Mouse (Mus musculus) limb, embryonic 11.5 days (tissue): ENCODE results near the gene Serpina3c. TPM values are rescaled to one million over a fixed set of nuclear protein-coding genes. Genes with fewer than 3 reads are reported as not detected.
"Not testable (repeated sequence)": the region's sequence is repeated elsewhere in the genome, so short reads cannot be mapped to it uniquely, and the experiment has no call there.

Source experiments
- ATAC-seq: fragments of 200-750 bp; cut with Nextera tagmentation; 2 replicates; pipeline ENCODE4 v1.8.0; 2017; ENCODE audit warnings: low read depth; ENCODE audit not compliant: insufficient number of reproducible peaks, low FRiP score, low TSS enrichment
- DNase-seq: peaks from one replicate; pipeline ENCODE4 v3.0.0-alpha.2; 2015; ENCODE audit warnings: low spot score
- H3K27ac ChIP-seq: fragments of 300-500 bp; sonication (generic); replicated peaks from 2 replicates; pipeline ENCODE4 v1.5.1; 2014; ENCODE audit warnings: low read depth, mild to moderate bottlenecking, low read length
- H3K27me3 ChIP-seq: fragments of 300-500 bp; sonication (generic); 2 replicates; pipeline ENCODE4 v1.6.1; 2014; ENCODE audit warnings: mild to moderate bottlenecking, low read length, mixed read lengths; ENCODE audit not compliant: control insufficient read depth, insufficient read depth
- H3K36me3 ChIP-seq: fragments of 300-500 bp; sonication (generic); 2 replicates; pipeline ENCODE4 v1.6.1; 2014; ENCODE audit warnings: mild to moderate bottlenecking, low read length, moderate library complexity, mixed read lengths; ENCODE audit not compliant: control insufficient read depth, insufficient read depth
- H3K4me1 ChIP-seq: fragments of 300-500 bp; sonication (generic); 2 replicates; pipeline ENCODE4 v1.6.1; 2014; ENCODE audit warnings: low read length, mixed read lengths; ENCODE audit not compliant: control insufficient read depth, insufficient read depth
- H3K4me2 ChIP-seq: fragments of 300-500 bp; sonication (generic); 2 replicates; pipeline ENCODE4 v1.6.1; 2014; ENCODE audit warnings: low read depth, mild to moderate bottlenecking, moderate library complexity; ENCODE audit not compliant: severe bottlenecking
- H3K4me3 ChIP-seq: fragments of 300-500 bp; sonication (generic); 2 replicates; pipeline ENCODE4 v1.5.1; 2014; ENCODE audit warnings: low read depth, low read length
- H3K9ac ChIP-seq: fragments of 300-500 bp; sonication (generic); 2 replicates; pipeline ENCODE4 v1.6.1; 2014; ENCODE audit warnings: mild to moderate bottlenecking, low read length
- H3K9me3 ChIP-seq: fragments of 300-500 bp; sonication (generic); 2 replicates; pipeline ENCODE4 v1.6.1; 2016; ENCODE audit warnings: low read length; ENCODE audit not compliant: control insufficient read depth
- WGBS: fragments of 180-500 bp; shearing (Covaris S2); extraction: QIAGEN DNeasy Blood & Tissue Kit; methylation state at CpG from one replicate; pipeline ENCODE4 v1.1.7; 2014; 5-methylcytosine and 5-hydroxymethylcytosine counted together
- polyA plus RNA-seq: library from polyadenylated mRNA; unstranded; fragments of >200 nt; fragmentation: Nextera tagmentation; extraction: Ambion mirVana; gene quantifications from 2 replicates; pipeline ENCODE4 v1.2.1, GENCODE M21; 2014

Gene Serpina3c
- polyA plus RNA-seq, 1 experiment from 2014 or later: not detected

DNA sequence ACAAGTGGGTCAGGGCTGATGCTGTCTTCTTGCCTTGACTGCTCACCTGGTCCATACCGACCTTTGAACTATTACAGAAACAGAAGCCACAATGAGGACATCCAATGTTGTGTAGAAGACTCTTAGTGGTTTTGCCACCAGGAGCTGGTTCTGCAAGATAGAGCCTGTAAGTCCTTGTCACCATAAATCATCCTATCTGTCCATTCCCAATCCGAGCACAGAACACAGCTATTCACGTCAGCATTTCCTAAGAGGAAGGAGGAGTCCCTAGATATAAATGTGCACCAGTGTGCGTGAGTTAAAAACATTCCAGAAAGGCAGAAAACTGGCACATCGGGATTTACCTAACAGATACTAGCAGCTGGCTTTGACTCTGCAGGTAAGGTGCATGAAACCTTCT lies 26.0 kb downstream of the Serpina3c start, which contains the start of gene Serpina3b:
Gene Serpina3b (plus strand): TSS at position 301 of the 400 bp plus-strand sequence.
- H3K27me3 ChIP-seq: no peaks in the 10 kb centered on the region
- no peak within 1 kb of the TSS for H3K4me2 ChIP-seq
- H3K9me3 ChIP-seq: no peaks in the 10 kb centered on the region
- H3K4me1 ChIP-seq: no peaks in the 10 kb centered on the region
- 75% methylated on average over 5 of the region's 5 CpGs for WGBS
- H3K9ac ChIP-seq: no peak within 1 kb of the TSS
- ATAC-seq: no peak
- H3K36me3 ChIP-seq: no peaks in the 10 kb centered on the region
- no peak within 1 kb of the TSS for H3K27ac ChIP-seq
- DNase-seq: no peak
- H3K4me3 ChIP-seq: no peak within 1 kb of the TSS

DNA sequence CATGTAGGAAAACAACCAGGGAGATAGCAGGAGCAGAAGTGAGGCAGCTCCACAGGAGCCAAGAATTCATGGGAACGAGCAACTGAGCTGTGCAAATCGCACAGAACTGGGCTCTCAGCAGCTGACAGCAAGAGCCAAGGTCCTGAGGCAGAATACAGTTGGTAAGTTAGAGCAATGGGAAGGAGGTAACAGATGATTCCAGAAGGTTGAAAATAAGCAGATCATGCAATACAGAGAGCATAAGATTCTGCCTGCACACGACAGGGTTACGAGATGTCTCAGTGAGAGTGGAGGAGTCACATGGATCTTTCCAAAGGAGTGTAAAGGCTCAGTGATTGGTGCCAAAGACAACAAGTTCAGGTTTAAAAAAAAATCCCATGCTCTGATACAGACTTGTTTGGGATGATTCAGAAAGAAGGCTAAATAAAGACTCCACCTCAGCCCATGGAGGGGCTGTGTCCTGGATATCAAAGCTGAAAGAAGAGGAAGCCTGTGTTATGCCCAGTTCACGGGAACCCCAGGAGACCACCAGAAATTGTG lies 28.6 kb downstream of the Serpina3c start:
- H3K4me2 ChIP-seq: no peak overlapping the region
- H3K4me3 ChIP-seq: no peak overlapping the region
- no peaks in the 10 kb centered on the region for H3K27me3 ChIP-seq
- H3K27ac ChIP-seq: no peak overlapping the region
- no peaks in the 10 kb centered on the region for H3K36me3 ChIP-seq
- ATAC-seq (no peak), DNase-seq (no peak)
- H3K4me1 ChIP-seq: no peaks in the 10 kb centered on the region
- no peaks in the 10 kb centered on the region for H3K9me3 ChIP-seq
- 89% methylated on average over 5 of the region's 5 CpGs for WGBS
- no peak overlapping the region for H3K9ac ChIP-seq

DNA sequence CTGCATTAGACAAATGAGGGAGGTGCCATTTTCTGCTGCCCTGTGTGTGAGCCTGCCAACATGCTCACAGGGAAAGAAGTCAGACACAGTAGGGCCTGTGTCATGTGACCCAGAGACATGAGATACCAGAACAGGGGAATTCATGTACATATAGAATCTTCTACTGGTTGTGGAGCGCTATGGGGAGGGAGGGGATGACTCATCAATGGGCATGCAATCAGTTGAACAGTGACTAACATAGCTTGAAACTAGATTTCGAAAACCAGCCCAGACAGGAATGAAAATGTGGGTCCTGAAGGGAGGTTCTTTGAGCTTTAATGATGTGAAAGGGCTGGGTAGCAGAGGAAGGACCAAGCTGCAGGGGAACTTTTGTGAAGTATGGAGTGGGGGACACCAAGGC lies 29.7 kb downstream of the Serpina3c start:
- ATAC-seq: no peak
- H3K27ac ChIP-seq: no peak overlapping the region
- no peaks in the 10 kb centered on the region for H3K9me3 ChIP-seq
- H3K4me2 ChIP-seq: no peak overlapping the region
- H3K4me1 ChIP-seq: no peaks in the 10 kb centered on the region
- H3K9ac ChIP-seq: no peak overlapping the region
- no peak overlapping the region for H3K4me3 ChIP-seq
- DNase-seq: no peak
- 77% methylated on average over 2 of the region's 2 CpGs for WGBS
- no peaks in the 10 kb centered on the region for H3K36me3 ChIP-seq
- H3K27me3 ChIP-seq: no peaks in the 10 kb centered on the region

DNA sequence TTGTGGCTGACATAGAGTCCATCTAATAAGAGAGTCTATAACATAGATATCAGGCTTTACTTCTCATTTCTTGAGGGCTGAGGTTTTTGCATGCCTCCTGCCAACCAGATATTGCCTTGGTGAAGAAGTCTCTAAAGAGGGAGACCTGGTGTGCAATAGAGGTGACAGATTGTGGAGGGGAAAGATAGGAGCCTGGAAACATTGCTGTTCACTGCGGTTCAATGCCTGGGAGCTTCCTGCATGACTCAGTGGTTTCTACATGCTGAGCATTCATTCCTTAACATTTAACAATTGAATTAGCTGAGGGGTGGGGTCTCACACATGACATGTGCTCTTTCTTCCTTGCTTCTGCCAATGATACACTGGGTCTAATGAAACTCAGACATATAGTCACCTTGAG lies 30.6 kb downstream of the Serpina3c start:
- 96% methylated on average over 1 of the region's 1 CpGs for WGBS
- Histone ChIP-seq H3K4me3 (no peak overlapping the region), H3K27me3 (no peaks in the 10 kb centered on the region), H3K36me3 (no peaks in the 10 kb centered on the region), H3K4me2 (no peak overlapping the region), H3K9me3 (no peaks in the 10 kb centered on the region), H3K9ac (no peak overlapping the region), H3K4me1 (no peaks in the 10 kb centered on the region), H3K27ac (no peak overlapping the region)
- ATAC-seq (no peak), DNase-seq (no peak)

DNA sequence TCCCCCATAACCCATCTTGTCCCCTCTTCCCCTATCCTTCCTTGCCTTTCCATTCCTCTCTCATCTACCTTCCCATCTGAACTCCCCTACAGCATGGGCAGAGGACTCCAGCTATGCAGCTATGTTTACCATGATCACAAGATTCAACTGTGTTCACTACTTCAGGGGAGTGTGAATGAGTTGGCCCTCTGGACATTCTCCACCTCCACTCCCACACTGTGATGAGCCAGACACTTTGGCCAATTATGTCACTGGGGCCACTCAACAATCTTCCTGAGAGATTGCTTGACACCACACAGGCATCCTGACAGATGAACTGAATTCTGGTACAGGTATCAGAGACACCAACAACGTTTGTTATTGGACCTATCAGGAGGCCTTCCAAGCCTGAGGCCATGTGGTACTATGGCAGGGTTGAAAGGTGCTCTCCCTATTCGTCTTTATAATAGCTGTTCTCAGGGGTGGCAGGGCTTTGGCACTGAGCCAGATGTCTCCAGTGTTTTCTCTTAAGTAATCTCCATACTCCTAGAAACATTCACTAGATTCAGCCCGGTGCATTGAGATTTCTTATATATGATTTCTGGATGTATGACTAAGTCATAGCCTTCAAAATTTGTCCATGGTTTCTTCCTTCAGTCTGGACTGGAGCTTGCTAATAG lies 38.6 kb downstream of the Serpina3c start:
- ATAC-seq (no peak), DNase-seq (no peak)
- H3K4me1 ChIP-seq: no peaks in the 10 kb centered on the region
- WGBS: 59% methylated on average over 3 of the region's 3 CpGs
- no peaks in the 10 kb centered on the region for H3K9me3 ChIP-seq
- H3K4me3 ChIP-seq: no peak overlapping the region
- no peak overlapping the region for H3K9ac ChIP-seq
- H3K27me3 ChIP-seq: no peaks in the 10 kb centered on the region
- H3K27ac ChIP-seq: no peak overlapping the region
- H3K4me2 ChIP-seq: no peak overlapping the region
- no peaks in the 10 kb centered on the region for H3K36me3 ChIP-seq

DNA sequence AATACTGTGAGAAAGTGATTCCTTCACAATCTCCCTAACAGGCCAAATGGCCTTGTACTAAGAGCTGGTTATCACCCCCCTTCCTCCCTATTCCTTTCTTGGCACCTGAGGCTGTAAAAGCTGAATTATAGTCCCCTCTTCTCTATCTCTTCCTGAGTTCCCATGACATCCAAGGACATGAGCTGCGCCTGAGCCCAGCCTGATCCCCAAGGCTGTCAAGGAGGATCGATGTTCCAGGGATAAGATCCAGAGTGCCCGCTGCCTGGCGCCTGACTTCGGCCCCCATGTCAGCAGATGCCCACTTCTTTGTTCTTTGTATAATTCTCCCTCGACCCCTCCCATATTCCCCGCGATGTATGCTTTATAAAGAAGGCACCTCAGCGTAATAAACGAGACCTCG lies 41.3 kb downstream of the Serpina3c start, which contains the start of gene Serpina3a:
Gene Serpina3a (plus strand): TSS at position 392 of the 400 bp plus-strand sequence.
- ATAC-seq, DNase-seq, H3K27ac ChIP-seq, H3K9ac ChIP-seq, H3K36me3 ChIP-seq, H3K4me2 ChIP-seq, H3K9me3 ChIP-seq, H3K4me3 ChIP-seq, H3K4me1 ChIP-seq, H3K27me3 ChIP-seq: not testable (repeated sequence)
- WGBS: 91% methylated on average over 10 of the region's 11 CpGs

DNA sequence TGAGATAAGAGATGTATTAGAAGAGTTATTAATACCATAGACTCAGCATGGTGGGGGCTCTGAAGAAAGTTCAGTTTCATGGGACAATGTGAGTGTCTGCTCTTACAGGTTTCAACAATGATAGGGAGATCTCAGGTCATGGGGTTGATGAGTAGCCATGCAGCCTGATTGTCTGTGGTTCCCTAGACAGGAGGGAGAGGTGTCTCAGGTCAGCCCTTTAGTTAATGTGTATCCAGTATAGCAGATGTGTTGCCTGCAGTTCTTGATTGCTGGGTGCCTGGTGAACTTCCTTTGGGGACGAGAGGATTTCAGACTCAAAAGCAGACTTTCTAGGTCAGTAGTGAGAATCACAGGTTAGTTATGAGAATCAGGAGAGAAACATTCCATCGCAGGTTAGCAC lies 45.2 kb downstream of the Serpina3c start:
- Histone ChIP-seq H3K4me1 (no peaks in the 10 kb centered on the region), H3K27ac (no peak overlapping the region), H3K27me3 (no peaks in the 10 kb centered on the region), H3K9ac (no peak overlapping the region), H3K36me3 (no peaks in the 10 kb centered on the region), H3K9me3 (no peaks in the 10 kb centered on the region), H3K4me2 (no peak overlapping the region), H3K4me3 (no peak overlapping the region)
- ATAC-seq (no peak), DNase-seq (no peak)
- WGBS: 87% methylated on average over 2 of the region's 2 CpGs

DNA sequence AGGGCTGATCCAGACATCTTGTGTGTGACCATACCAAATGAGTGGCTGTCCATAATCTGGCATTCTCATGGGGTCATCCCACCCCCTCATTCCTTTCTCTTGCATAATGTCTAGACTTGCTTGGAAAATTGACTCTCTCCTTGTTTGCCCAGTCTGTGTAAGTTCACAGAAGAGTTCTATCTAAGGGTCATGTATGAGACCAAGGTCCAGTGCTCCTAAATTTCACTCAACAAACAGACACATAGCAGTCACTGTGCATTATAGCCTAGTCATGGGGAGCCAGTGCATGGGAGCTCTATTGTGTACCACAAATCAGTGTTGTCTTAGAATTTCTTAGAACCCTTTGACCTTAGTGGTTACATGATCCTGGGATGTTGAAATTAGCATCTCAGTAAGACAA lies 46.8 kb downstream of the Serpina3c start:
- DNase-seq: no peak
- Histone ChIP-seq H3K9me3 (no peaks in the 10 kb centered on the region), H3K27ac (no peak overlapping the region), H3K36me3 (no peaks in the 10 kb centered on the region), H3K4me1 (no peaks in the 10 kb centered on the region), H3K27me3 (no peaks in the 10 kb centered on the region), H3K4me3 (no peak overlapping the region), H3K4me2 (no peak overlapping the region), H3K9ac (no peak overlapping the region)
- ATAC-seq: no peak

DNA sequence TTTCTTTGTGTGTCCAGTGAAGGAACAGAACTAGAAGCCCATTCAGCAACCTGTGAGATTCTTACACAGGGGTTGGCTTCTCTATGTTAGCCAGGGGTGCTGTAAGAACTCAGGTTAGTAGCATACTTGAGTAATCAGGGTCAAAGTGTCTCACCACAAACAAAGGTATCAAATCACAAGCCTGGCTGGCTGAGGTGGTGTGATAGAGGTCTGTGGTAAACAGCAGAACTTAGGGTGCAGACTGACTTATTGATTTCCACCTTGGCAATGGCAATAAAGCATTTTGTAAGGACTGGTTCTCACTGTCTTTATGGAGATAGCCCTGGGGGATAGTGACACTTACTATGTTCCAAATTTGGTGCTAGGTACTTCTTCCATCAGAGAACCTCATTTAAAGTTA lies 47.8 kb downstream of the Serpina3c start:
- no peak overlapping the region for H3K4me2 ChIP-seq
- no peaks in the 10 kb centered on the region for H3K36me3 ChIP-seq
- no peak overlapping the region for H3K9ac ChIP-seq
- H3K4me1 ChIP-seq: no peaks in the 10 kb centered on the region
- no peak overlapping the region for H3K4me3 ChIP-seq
- DNase-seq (no peak), ATAC-seq (no peak)
- H3K27me3 ChIP-seq: no peaks in the 10 kb centered on the region
- H3K27ac ChIP-seq: no peak overlapping the region
- H3K9me3 ChIP-seq: no peaks in the 10 kb centered on the region
